Mouse (Mus musculus): ENCODE results near the gene Fam205a1. TPM values are rescaled to one million over a fixed set of nuclear protein-coding genes. Genes with fewer than 3 reads are reported as not detected.
"Not testable (repeated sequence)": the region's sequence is repeated elsewhere in the genome, so short reads cannot be mapped to it uniquely, and the experiment has no call there.

Gene Fam205a1
- polyA plus RNA-seq, 1 experiment from 2014 or later: 0.15 TPM

GRCm38 (mm10) chr4:42876586-42877291 lies 23.1 kb upstream of the Fam205a1 start:
- Histone ChIP-seq H3K27ac (peak overlapping the region; percentile 65), H3K4me3 (no peak overlapping the region), H3K9ac (no peak overlapping the region), H3K4me2 (no peak overlapping the region), H3K27me3 (replicated peaks) (0 out of 2 replicates have a peak, but pooled peaks cover 9% of the 10 kb centered on the region), H3K4me1 (peaks cover 43% of the 10 kb centered on the region), H3K36me3 (no peaks in the 10 kb centered on the region), H3K9me3 (replicated peaks) (no peaks in the 10 kb centered on the region)
- 28% methylated on average over 5 of the region's 5 CpGs for WGBS (ENCODE audit: insufficient replicate concordance)
- ATAC-seq: peak; percentile 50; the same call in 1 of the 2 replicates

DNA sequence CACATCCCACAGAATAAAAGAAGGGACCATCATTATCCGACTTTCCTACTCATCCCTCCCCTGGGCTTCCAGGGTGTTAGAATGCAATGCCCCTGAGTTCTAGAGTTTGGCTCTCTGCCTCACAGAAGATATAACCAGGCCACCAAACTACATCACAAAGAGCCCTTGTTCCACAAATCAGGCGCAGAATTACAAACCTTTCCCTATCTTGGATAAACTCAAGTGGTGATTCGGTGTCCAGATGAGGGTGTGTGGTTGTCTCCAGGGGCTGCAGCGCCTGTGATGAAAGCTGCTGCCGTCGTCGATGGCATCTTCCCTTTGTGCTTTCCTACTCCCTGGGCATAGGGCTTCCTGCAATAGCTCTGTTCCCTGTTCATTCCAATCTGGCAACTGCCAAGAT lies 20.4 kb upstream of the Fam205a1 start, which contains the start of gene Fam205c:
TSS of gene Fam205c (minus strand) at position 101 of the 400 bp plus-strand sequence.
- H3K4me3 ChIP-seq: no peak within 1 kb of the TSS
- no peaks in the 10 kb centered on the region for H3K36me3 ChIP-seq
- no peak within 1 kb of the TSS for H3K4me2 ChIP-seq
- no peaks in the 10 kb centered on the region for H3K9me3 ChIP-seq (replicated peaks)
- WGBS (ENCODE audit: insufficient replicate concordance): 83% methylated on average over 7 of the region's 7 CpGs
- H3K27me3 ChIP-seq (replicated peaks): 0 out of 2 replicates have a peak, but pooled peaks cover 12% of the 10 kb centered on the region
- ATAC-seq: no peak
- H3K9ac ChIP-seq: no peak within 1 kb of the TSS
- H3K27ac ChIP-seq: no peak within 1 kb of the TSS
- peaks cover 33% of the 10 kb centered on the region for H3K4me1 ChIP-seq

DNA sequence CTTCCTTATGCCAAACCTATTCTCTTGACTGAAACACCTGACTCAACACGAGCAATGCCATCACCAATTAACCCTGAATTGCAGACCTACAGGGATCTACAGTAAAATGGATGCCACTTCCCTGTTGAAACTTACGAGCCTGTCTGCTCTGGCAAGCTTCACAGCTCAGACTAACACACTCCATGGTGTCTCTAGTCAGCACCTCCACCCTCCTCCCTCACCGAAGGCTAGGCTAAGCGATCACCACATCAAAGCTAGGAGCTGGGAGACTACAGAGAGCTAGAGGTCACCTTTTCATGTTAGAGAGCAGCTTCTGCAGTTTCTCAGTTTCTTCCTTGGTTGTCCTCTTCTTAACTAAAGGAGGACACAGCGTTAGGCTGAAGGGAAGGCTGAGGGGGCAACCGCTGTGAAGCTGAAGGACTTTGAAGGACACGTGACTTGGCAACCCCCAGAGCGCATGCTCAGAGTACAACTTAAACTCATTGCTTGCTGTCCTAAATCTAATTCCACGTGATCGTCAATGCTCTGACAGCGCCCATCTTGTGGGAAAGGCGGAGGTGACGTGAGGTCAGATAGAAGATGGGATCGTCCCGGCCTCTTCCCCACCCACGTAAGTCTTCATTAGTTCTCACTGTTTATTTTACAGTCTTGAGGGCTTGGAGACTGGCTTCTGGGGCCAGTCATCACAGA lies 19.2 kb upstream of the Fam205a1 start:
- Histone ChIP-seq H3K9ac (no peak overlapping the region), H3K36me3 (no peaks in the 10 kb centered on the region), H3K4me1 (peaks cover 37% of the 10 kb centered on the region), H3K4me3 (no peak overlapping the region), H3K27ac (peak overlapping the region; percentile 36; the same call in 1 of the 2 replicates), H3K4me2 (no peak overlapping the region), H3K9me3 (replicated peaks) (no peaks in the 10 kb centered on the region), H3K27me3 (replicated peaks) (0 out of 2 replicates have a peak, but pooled peaks cover 12% of the 10 kb centered on the region)
- no peak for ATAC-seq
- WGBS (ENCODE audit: insufficient replicate concordance): 73% methylated on average over 16 of the region's 16 CpGs

DNA sequence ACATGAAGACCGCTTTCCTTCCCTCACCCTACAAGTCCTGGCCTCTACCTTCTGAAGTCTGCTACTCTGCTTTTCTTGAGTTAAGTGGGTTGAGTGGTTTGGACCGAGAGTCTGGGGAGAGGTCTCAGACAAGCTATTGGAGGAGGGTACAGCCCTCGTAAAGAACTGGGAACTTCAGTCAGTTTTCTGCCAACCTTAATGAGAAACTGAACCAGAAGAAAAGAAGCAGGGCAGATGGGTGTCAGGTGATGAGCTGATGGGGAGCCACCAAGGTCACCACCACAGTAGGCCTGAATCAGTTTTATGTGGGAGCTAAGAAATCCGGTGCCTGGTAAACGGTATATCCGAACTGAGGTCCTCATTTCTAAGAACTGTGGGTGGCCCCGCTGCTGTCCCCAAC lies 18.5 kb upstream of the Fam205a1 start:
- 0 out of 2 replicates have a peak, but pooled peaks cover 12% of the 10 kb centered on the region for H3K27me3 ChIP-seq (replicated peaks)
- H3K9ac ChIP-seq: no peak overlapping the region
- 88% methylated on average over 7 of the region's 7 CpGs for WGBS (ENCODE audit: insufficient replicate concordance)
- H3K4me2 ChIP-seq: no peak overlapping the region
- no peaks in the 10 kb centered on the region for H3K9me3 ChIP-seq (replicated peaks)
- H3K36me3 ChIP-seq: no peaks in the 10 kb centered on the region
- no peak overlapping the region for H3K4me3 ChIP-seq
- H3K4me1 ChIP-seq: peaks cover 37% of the 10 kb centered on the region
- no peak for ATAC-seq
- H3K27ac ChIP-seq: no peak overlapping the region

DNA sequence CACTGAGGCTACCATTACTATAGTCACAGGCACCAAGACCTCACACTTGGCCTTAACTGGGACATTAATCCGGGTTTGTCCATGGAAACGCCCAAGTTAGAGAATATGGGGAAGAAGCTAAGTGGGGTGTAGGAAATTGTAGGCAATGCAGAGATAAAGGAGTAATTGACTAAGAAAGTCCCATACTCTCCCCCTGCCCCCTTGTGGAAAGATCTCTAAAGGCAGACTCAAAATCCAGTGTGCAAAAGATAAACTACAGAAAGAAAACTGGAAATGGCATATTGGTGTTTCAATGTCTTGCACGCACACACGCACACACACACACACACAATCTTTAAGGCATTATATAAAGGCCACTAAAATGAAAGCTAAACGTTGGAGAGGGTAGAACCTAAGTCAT lies 17.1 kb upstream of the Fam205a1 start:
- no peaks in the 10 kb centered on the region for H3K36me3 ChIP-seq
- no peak for ATAC-seq
- H3K4me1 ChIP-seq: peaks cover 50% of the 10 kb centered on the region
- H3K4me3 ChIP-seq: no peak overlapping the region
- H3K9ac ChIP-seq: 0 out of 2 replicates have a peak overlapping the region, but pooled peaks have one; percentile 19
- 0 out of 2 replicates have a peak, but pooled peaks cover 12% of the 10 kb centered on the region for H3K27me3 ChIP-seq (replicated peaks)
- H3K27ac ChIP-seq: peak overlapping the region; percentile 90; the same call in 1 of the 2 replicates
- H3K4me2 ChIP-seq: no peak overlapping the region
- WGBS (ENCODE audit: insufficient replicate concordance): 54% methylated on average over 5 of the region's 5 CpGs
- H3K9me3 ChIP-seq (replicated peaks): no peaks in the 10 kb centered on the region

GRCm38 (mm10) chr4:42868193-42868592 lies 14.5 kb upstream of the Fam205a1 start:
- H3K9me3 ChIP-seq (replicated peaks): no peaks in the 10 kb centered on the region
- 0 out of 2 replicates have a peak, but pooled peaks cover 11% of the 10 kb centered on the region for H3K27me3 ChIP-seq (replicated peaks)
- no peaks in the 10 kb centered on the region for H3K36me3 ChIP-seq
- H3K27ac ChIP-seq: peak overlapping the region; percentile 90
- 78% methylated on average over 5 of the region's 5 CpGs for WGBS (ENCODE audit: insufficient replicate concordance)
- peak overlapping the region; percentile 43 for H3K4me2 ChIP-seq
- peak overlapping the region; percentile 56 for H3K9ac ChIP-seq
- no peak for ATAC-seq
- peaks cover 64% of the 10 kb centered on the region for H3K4me1 ChIP-seq
- H3K4me3 ChIP-seq: no peak overlapping the region

DNA sequence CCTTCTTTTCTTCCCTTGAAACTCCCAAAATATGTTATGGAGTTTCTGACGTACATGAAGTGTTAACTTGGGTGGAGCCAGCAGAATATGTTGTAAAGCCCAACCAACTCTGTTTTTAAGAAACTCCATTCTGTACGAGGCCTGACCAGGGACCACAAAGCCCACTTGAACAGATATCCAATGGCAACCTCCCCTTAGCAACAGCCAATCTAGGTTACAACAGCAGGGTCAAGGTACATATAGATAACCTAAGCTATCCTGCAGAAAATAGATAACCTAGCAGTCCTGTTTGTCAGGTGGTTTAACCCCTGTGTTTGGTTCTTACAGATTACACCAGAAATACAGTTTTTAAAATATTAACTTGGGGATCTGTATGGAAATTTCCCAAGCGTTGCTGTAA lies 13.7 kb upstream of the Fam205a1 start:
- Histone ChIP-seq H3K9ac (peak overlapping the region; percentile 56), H3K36me3 (no peaks in the 10 kb centered on the region), H3K27me3 (replicated peaks) (0 out of 2 replicates have a peak, but pooled peaks cover 4% of the 10 kb centered on the region), H3K4me2 (peak overlapping the region; percentile 43), H3K4me1 (peaks cover 69% of the 10 kb centered on the region), H3K27ac (peak overlapping the region; percentile 90), H3K4me3 (no peak overlapping the region), H3K9me3 (replicated peaks) (no peaks in the 10 kb centered on the region)
- WGBS (ENCODE audit: insufficient replicate concordance): 21% methylated on average over 3 of the region's 3 CpGs
- peak; percentile 91 for ATAC-seq

DNA sequence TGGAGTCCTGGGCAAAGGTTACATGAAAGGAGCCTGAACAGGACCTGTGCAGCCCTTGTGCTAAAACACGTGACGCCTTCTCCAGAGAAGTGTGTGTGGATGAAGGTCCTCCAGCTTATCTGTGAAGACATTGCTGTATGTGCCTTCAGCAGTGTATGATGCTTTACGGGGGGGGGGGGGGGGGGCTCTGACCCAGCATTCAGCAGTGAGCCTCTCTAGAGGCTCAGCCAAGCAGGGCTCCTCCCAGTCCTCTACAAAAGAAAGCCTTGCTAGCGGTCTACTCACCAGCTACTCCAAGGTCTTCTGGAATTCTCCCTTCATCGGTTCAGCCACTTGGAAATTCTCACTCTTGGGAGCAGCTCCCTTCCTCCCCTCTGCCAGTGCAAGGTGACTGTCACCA lies 9.8 kb upstream of the Fam205a1 start:
- peak; percentile 79 for ATAC-seq
- WGBS (ENCODE audit: insufficient replicate concordance): 63% methylated on average over 5 of the region's 5 CpGs
- Histone ChIP-seq H3K4me1 (peaks cover 78% of the 10 kb centered on the region), H3K4me2 (peak overlapping the region; percentile 61), H3K4me3 (peak overlapping the region; percentile 37), H3K27ac (peak overlapping the region; percentile 89), H3K9ac (peak overlapping the region; percentile 47)
- H3K36me3 ChIP-seq; H3K27me3 ChIP-seq (replicated peaks); H3K9me3 ChIP-seq (replicated peaks): not testable (repeated sequence)

GRCm38 (mm10) chr4:42860483-42860882 lies 6.8 kb upstream of the Fam205a1 start:
- not testable (repeated sequence) for H3K4me3 ChIP-seq; H3K36me3 ChIP-seq; H3K9me3 ChIP-seq (replicated peaks); H3K27me3 ChIP-seq (replicated peaks)
- WGBS (ENCODE audit: insufficient replicate concordance): 14% methylated on average over 9 of the region's 9 CpGs
- H3K27ac ChIP-seq: peak overlapping the region; percentile 98
- peaks cover 50% of the 10 kb centered on the region for H3K4me1 ChIP-seq
- peak overlapping the region; percentile 72 for H3K9ac ChIP-seq
- ATAC-seq: peak; percentile 100
- peak overlapping the region; percentile 61 for H3K4me2 ChIP-seq

DNA sequence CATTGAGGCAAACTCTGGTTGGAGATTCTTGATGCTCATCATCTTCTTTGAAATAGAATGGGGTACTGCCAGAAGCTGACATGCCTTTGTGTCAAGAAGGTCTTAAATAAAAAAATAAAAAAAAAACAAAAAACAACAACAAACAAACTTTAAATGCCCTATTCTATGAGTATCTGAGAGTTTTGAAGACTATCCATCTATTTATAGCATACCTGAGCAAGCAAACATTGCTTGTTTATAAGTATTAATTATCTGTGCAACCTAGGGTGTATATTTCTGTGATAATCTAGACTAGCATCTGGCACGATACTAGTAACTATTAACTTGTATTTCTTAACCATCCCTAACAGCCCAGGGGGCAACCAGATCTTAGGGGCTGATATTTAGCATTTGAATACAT lies 3.0 kb upstream of the Fam205a1 start, which contains the start of gene Gm12394:
TSS of gene Gm12394 (minus strand) at position 101 of the 400 bp plus-strand sequence.
- 58% methylated on average over 1 of the region's 1 CpGs for WGBS (ENCODE audit: insufficient replicate concordance)
- H3K27ac ChIP-seq, H3K36me3 ChIP-seq: not testable (repeated sequence)

More for the DNA sequence above, 3.0 kb upstream of the Fam205a1 start, which contains the start of gene Gm12394:
- H3K4me3 ChIP-seq; H3K9me3 ChIP-seq (replicated peaks); H3K9ac ChIP-seq; ATAC-seq; H3K4me2 ChIP-seq; H3K27me3 ChIP-seq (replicated peaks): not testable (repeated sequence)
- peaks cover 27% of the 10 kb centered on the region for H3K4me1 ChIP-seq
